Mouse (Mus musculus) megakaryocyte, adult 5-6 weeks (primary cell): ENCODE results near the gene Cep68. TPM values are rescaled to one million over a fixed set of nuclear protein-coding genes. Genes with fewer than 3 reads are reported as not detected.

Source experiments
- ATAC-seq: 2 replicates; pipeline ENCODE4 v1.8.0; 2016; ENCODE audit warnings: mild to moderate bottlenecking, inconsistent platforms; ENCODE audit not compliant: poor library complexity, severe bottlenecking
- total RNA-seq, 2 experiments: library from RNA; stranded (forward) in 1 of 2; stranded (reverse) in 1 of 2; fragments of 153-499, 151-499 nt in 1 of 2; fragments of 221-1000, 200-1000 nt in 1 of 2; gene quantifications; 2 replicates each; pipeline versions ENCODE4 v1.2.3 to v1.2.4; 2015 to 2017

Gene Cep68
- total RNA-seq, 2 experiments from 2014 or later = 5.8 to 7.4 TPM

- ATAC-seq = no peak
Measured at GRCm38 (mm10) chr11:20205538-20205937, 43.7 kb downstream of the Cep68 start.

GRCm38 (mm10) chr11:20204870-20205446 is 44.3 kb downstream of the Cep68 start:
- no peak for ATAC-seq

GRCm38 (mm10) chr11:20204321-20204720 is 44.9 kb downstream of the Cep68 start:
- no peak for ATAC-seq

GRCm38 (mm10) chr11:20202299-20203011 is 46.8 kb downstream of the Cep68 start:
- ATAC-seq = no peak

- peak; percentile 20 for ATAC-seq
Measured at GRCm38 (mm10) chr11:20201661-20202101, 47.5 kb downstream of the Cep68 start.

GRCm38 (mm10) chr11:20200713-20201575 is 48.3 kb downstream of the Cep68 start, which contains the start of gene Rab1a:
Rab1a (plus strand) TSS chr11:20201432.
- peak; percentile 86 for ATAC-seq

- peak; percentile 87 for ATAC-seq
Measured at GRCm38 (mm10) chr11:20193100-20193736, 56.0 kb downstream of the Cep68 start.

- no peak for ATAC-seq
Measured at GRCm38 (mm10) chr11:20187271-20187670, 62.0 kb downstream of the Cep68 start.

Other genes with a start within 250 kb of the Cep68 start
- 366 and 385 TPM in 2 replicates for gene Actr2, start 136.5 kb downstream of the Cep68 start, total RNA-seq (2015)
- gene Actr2, start 136.5 kb downstream of the Cep68 start, total RNA-seq (2017) = 356 and 454 TPM in 2 replicates
- 180 and 218 TPM in 2 replicates for gene Rab1a, start 48.0 kb downstream of the Cep68 start, total RNA-seq (2015)
- gene Rab1a, start 48.0 kb downstream of the Cep68 start, total RNA-seq (2017) = 91.3 and 119 TPM in 2 replicates
- not detected in 2 replicates for gene Slc1a4, start 83.3 kb upstream of the Cep68 start, total RNA-seq (2015)
- gene Slc1a4, start 83.3 kb upstream of the Cep68 start, total RNA-seq (2017) = 0.07 and 0.20 TPM in 2 replicates